Mouse (Mus musculus) liver, embryonic 14.5 days (tissue): ENCODE data around the gene Ascc3.

Source experiments
- CTCF ChIP-seq: IDR thresholded peaks from 2 replicates; pipeline ENCODE4 v1.5.1; 2016; ENCODE audit warnings: antibody characterized with exemption, low read depth, control low read depth
- EP300 ChIP-seq: IDR thresholded peaks from 2 replicates; pipeline ENCODE4 v1.6.1; 2016; ENCODE audit warnings: antibody characterized with exemption, low read depth

DNA sequence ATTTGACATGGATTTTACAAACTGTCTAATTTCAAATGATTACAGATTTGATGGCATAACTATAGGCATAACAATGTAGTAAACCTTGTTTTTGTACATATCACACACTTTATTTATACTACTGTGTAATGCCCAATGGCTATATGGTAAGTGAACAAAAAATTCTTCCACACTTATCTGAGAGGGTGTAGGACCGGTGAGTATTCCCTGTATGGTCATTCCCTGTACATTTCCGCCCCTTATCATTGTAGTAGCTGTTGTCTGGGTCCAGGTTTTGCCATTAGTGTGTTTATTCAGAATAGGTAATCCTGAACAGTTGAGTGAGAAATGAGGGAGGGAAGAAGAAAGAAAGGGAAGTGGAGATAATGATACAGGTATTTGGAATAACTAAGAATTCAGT lies 306.2 kb downstream of the Ascc3 start:
- no peak for TF ChIP-seq EP300
- no peak for TF ChIP-seq CTCF
